Mouse (Mus musculus) adrenal gland, adult 8-10 months (tissue): Measurements from ENCODE around the gene Cacng2. TPM values are rescaled to one million over a fixed set of nuclear protein-coding genes. Genes with fewer than 3 reads are reported as not detected.

Experiments
- DNase-seq: peaks from one replicate; pipeline ENCODE4 v3.0.0; 2022
- total RNA-seq, 4 experiments: library from RNA; stranded (reverse); gene quantifications; 2 replicates each; pipeline ENCODE4 v1.2.4; 2022

The Cacng2 gene
- total RNA-seq, 4 experiments from 2014 or later = 0.56 to 1.0 (median 0.88) TPM

GRCm38 (mm10) chr15:78082149-78082548 lies 37.7 kb downstream of the Cacng2 start:
- no peak for DNase-seq

GRCm38 (mm10) chr15:78081384-78081783 lies 38.4 kb downstream of the Cacng2 start:
- DNase-seq = no peak

- DNase-seq = no peak
Observed at GRCm38 (mm10) chr15:78080326-78080725, 39.5 kb downstream of the Cacng2 start.

GRCm38 (mm10) chr15:78078776-78079628 lies 40.8 kb downstream of the Cacng2 start:
- peak; percentile 25 for DNase-seq

- DNase-seq = no peak
Observed at GRCm38 (mm10) chr15:78078206-78078605, 41.6 kb downstream of the Cacng2 start.

- DNase-seq = no peak
Observed at GRCm38 (mm10) chr15:78075921-78076320, 43.9 kb downstream of the Cacng2 start.

- no peak for DNase-seq
Observed at GRCm38 (mm10) chr15:78073109-78073508, 46.7 kb downstream of the Cacng2 start.

GRCm38 (mm10) chr15:78066475-78066874 lies 53.4 kb downstream of the Cacng2 start:
- peak; percentile 13 for DNase-seq

GRCm38 (mm10) chr15:78065541-78065940 lies 54.3 kb downstream of the Cacng2 start:
- DNase-seq = no peak

GRCm38 (mm10) chr15:78064340-78064739 lies 55.5 kb downstream of the Cacng2 start:
- no peak for DNase-seq

GRCm38 (mm10) chr15:78062467-78062866 lies 57.4 kb downstream of the Cacng2 start:
- DNase-seq = no peak

GRCm38 (mm10) chr15:78056930-78057329 lies 62.9 kb downstream of the Cacng2 start:
- no peak for DNase-seq

- DNase-seq = no peak
Observed at GRCm38 (mm10) chr15:78050682-78051081, 69.1 kb downstream of the Cacng2 start.

- no peak for DNase-seq
Observed at GRCm38 (mm10) chr15:78049933-78050332, 69.9 kb downstream of the Cacng2 start.

GRCm38 (mm10) chr15:78045842-78046241 lies 74.0 kb downstream of the Cacng2 start:
- no peak for DNase-seq

GRCm38 (mm10) chr15:78045314-78045713 lies 74.5 kb downstream of the Cacng2 start:
- DNase-seq = no peak

GRCm38 (mm10) chr15:78044826-78045225 lies 75.0 kb downstream of the Cacng2 start:
- DNase-seq = no peak

GRCm38 (mm10) chr15:78042706-78043105 lies 77.1 kb downstream of the Cacng2 start:
- DNase-seq = no peak

GRCm38 (mm10) chr15:78037626-78038025 lies 82.2 kb downstream of the Cacng2 start:
- no peak for DNase-seq

GRCm38 (mm10) chr15:78036586-78036985 lies 83.2 kb downstream of the Cacng2 start:
- no peak for DNase-seq

- no peak for DNase-seq
Observed at GRCm38 (mm10) chr15:78029938-78030337, 89.9 kb downstream of the Cacng2 start.

- no peak for DNase-seq
Observed at GRCm38 (mm10) chr15:78026521-78026920, 93.3 kb downstream of the Cacng2 start.

GRCm38 (mm10) chr15:78024211-78024610 lies 95.6 kb downstream of the Cacng2 start:
- DNase-seq = no peak

- no peak for DNase-seq
Observed at GRCm38 (mm10) chr15:78014046-78014445, 105.8 kb downstream of the Cacng2 start.
